Mouse (Mus musculus) kidney, adult 2 months (tissue): ENCODE measurements around the gene Gli3.

Experiments
- CTCF ChIP-seq: fragments of 200-500 bp; conservative IDR thresholded peaks from 2 replicates; pipeline ENCODE4 v1.5.1; 2011; ENCODE audit warnings: low read depth, mild to moderate bottlenecking, control low read depth, low read length, moderate library complexity, mixed read lengths; ENCODE audit not compliant: insufficient read depth, insufficient read length
- POLR2A ChIP-seq: fragments of 200-500 bp; IDR thresholded peaks from one replicate; pipeline ENCODE4 v1.6.1; 2011; ENCODE audit warnings: low read depth, low read length, control low read depth

- no peak for TF ChIP-seq POLR2A
- TF ChIP-seq CTCF, result no peak
Measured at GRCm38 (mm10) chr13:15538389-15538788, 75.4 kb downstream of the Gli3 start.
